In the genomic region with DNA sequence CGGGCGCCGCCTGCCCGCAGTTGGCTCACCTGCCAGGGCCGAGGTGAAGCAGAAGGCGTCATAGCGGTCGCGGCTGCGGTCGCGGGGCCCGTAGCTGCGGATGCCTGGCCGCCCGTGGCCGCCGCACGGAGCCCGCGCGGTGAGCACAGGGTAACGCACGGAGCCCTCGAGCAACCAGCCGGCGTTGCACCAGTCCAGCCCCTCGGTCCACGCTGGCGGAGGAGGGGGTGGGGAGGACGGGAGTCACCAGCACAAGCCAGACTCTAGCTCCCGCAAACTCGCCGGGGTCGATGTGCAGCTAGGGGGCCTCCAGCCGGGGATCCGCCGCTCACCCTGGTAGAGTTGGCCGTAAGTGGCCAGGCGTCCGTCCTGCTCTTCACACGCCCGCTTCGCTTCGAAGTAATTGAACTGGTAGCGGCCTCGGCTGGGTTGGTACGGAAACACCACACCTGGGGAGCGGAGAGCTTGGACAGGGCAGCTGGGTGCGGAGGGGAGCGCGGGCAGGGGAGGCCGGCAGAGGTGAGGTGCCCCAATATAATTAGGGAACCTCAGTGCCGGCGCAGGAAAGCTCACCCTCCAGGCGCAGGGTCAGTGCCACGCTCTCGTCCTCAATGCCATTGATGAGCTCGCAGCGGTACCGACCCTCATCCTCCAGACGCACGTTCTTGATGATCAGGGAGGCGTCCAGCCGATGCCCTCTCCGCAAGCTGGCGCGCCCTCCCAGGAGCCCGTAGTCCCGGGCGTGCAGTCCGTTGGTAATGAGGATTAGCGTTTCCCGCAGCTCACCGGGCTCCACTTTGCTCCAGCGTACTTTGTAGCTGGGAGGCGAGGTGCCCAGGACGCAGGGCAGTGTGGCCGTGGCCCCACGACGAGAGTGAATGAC, we compare ENCODE assay signal across 9 mouse cellular contexts. TPM values are rescaled to one million over a fixed set of nuclear protein-coding genes. Genes with fewer than 3 reads are reported as not detected.
DNase-seq lines count a peak whose midpoint lies in the region; ATAC-seq and TF ChIP-seq lines count a peak whose summit lies in the region.
"Had no signal": no experiment of that assay in that cellular context is flagged by ENCODE, and none has a peak within 500 bp of the region (broad histone marks: within the 10 kb centered on the region; RNA-seq: fewer than 3 reads in every experiment).

No protein-coding gene starts in this region.

- no peak overlapping the region for H3K27ac ChIP-seq in forebrain, embryonic 13.5 days
- H3K27ac ChIP-seq in limb, embryonic 15.5 days: no peak overlapping the region
- H3K27ac ChIP-seq in olfactory bulb, adult 2 months (ENCODE audit: insufficient read depth, low read depth, low read length): no peak overlapping the region

- DNase-seq in layer of hippocampus, postnatal 10 days (ENCODE audit: low spot score in 2 of 2): peak; percentile 26 to 34
- no peak for DNase-seq in layer of hippocampus, adult 9-11 months
- DNase-seq in brain, embryonic 14.5 days (ENCODE audit: low read depth): peak; percentile 30
- DNase-seq in Muller cell, postnatal 12 days (ENCODE audit: inconsistent ontology term): no peak
- no peak for DNase-seq in frontal cortex, postnatal 25 days (ENCODE audit: low spot score in 2 of 2)

- peak overlapping the region; percentile 63 for H3K9ac ChIP-seq in forebrain, embryonic 13.5 days
- peak overlapping the region; percentile 21 for H3K9ac ChIP-seq in limb, embryonic 15.5 days

- TF ChIP-seq CTCF in brain, embryonic 14.5 days (IDR thresholded peaks at IDR 0.05; ENCODE audit: borderline replicate concordance, extremely low read depth, insufficient read depth, insufficient read length): peak; percentile 15; the same call in 1 of the 2 replicates
- no peak for TF ChIP-seq CTCF in olfactory bulb, adult 2 months (IDR thresholded peaks at IDR 0.05; ENCODE audit: insufficient read depth, low read depth, low read length)

- H3K4me3 ChIP-seq in forebrain, embryonic 13.5 days: peak overlapping the region; percentile 56
- H3K4me3 ChIP-seq in limb, embryonic 15.5 days: peak overlapping the region; percentile 53
- peak overlapping the region; percentile 53 for H3K4me3 ChIP-seq in olfactory bulb, adult 2 months (ENCODE audit: insufficient read depth, low read depth, low read length)

- peaks cover 6% of the 10 kb centered on the region for H3K9me3 ChIP-seq in forebrain, embryonic 13.5 days (replicated peaks)
- H3K9me3 ChIP-seq in limb, embryonic 15.5 days: no peaks in the 10 kb centered on the region

- H3K36me3 ChIP-seq in forebrain, embryonic 13.5 days (ENCODE audit: poor library complexity, severe bottlenecking): no peaks in the 10 kb centered on the region
- H3K36me3 ChIP-seq in limb, embryonic 15.5 days: no peaks in the 10 kb centered on the region

- peaks cover 22% of the 10 kb centered on the region for H3K4me1 ChIP-seq in forebrain, embryonic 13.5 days
- H3K4me1 ChIP-seq in limb, embryonic 15.5 days: peaks cover 20% of the 10 kb centered on the region
- H3K4me1 ChIP-seq in olfactory bulb, adult 2 months (ENCODE audit: control insufficient read depth, insufficient read depth, low read length): peaks cover 17% of the 10 kb centered on the region

- WGBS in forebrain, embryonic 13.5 days: under 1% methylated on average over 72 of the region's 81 CpGs
- under 1% methylated on average over 76 of the region's 81 CpGs for WGBS in limb, embryonic 15.5 days
- 1% methylated on average over 81 of the region's 81 CpGs for WGBS in olfactory bulb, adult 2 months

- no peak for TF ChIP-seq POLR2A in brain, embryonic 14.5 days (IDR thresholded peaks at IDR 0.05; ENCODE audit: borderline replicate concordance, extremely low read depth, insufficient read depth, insufficient read length, poor library complexity, severe bottlenecking)
- TF ChIP-seq POLR2A in olfactory bulb, adult 2 months (IDR thresholded peaks at IDR 0.05; ENCODE audit: insufficient read depth, low read depth, low read length): no peak

- peak overlapping the region; percentile 98 for H3K4me2 ChIP-seq in forebrain, embryonic 13.5 days
- peak overlapping the region; percentile 98 for H3K4me2 ChIP-seq in limb, embryonic 15.5 days

- ATAC-seq in forebrain, embryonic 13.5 days: peak; percentile 80
- 0 out of 2 replicates have a peak, but pooled peaks have one; percentile 50 for ATAC-seq in limb, embryonic 15.5 days (ENCODE audit: insufficient number of reproducible peaks, low FRiP score, low TSS enrichment, low read depth)

- peaks cover 79% of the 10 kb centered on the region for H3K27me3 ChIP-seq in forebrain, embryonic 13.5 days
- peaks cover 79% of the 10 kb centered on the region for H3K27me3 ChIP-seq in limb, embryonic 15.5 days

RNA-seq across cellular contexts. Expression of a gene that starts 4.0 kb away (rescaled TPM):
- 1 to 10 TPM in 1 of 2 experiments, under 1 TPM in 1; 0.42 to 1.0 TPM for total RNA-seq in layer of hippocampus, postnatal 10 days (2021)
- polyA plus RNA-seq in brain, embryonic 14.5 days (2012; rRNA removed): 0.68 and 1.6 TPM in 2 replicates
- polyA plus RNA-seq in forebrain, embryonic 13.5 days (2015; fragmentation: Nextera tagmentation; extraction: Ambion mirVana): 0.11 and 0.36 TPM in 2 replicates
- polyA plus RNA-seq in limb, embryonic 15.5 days (2015; fragmentation: Nextera tagmentation; extraction: Ambion mirVana): not detected in 2 replicates
- polyA plus RNA-seq in olfactory bulb, adult 2 months (2012; ENCODE audit: insufficient read depth, insufficient read length, low replicate concordance, missing spikeins): not detected in 2 replicates
- total RNA-seq: adrenal gland, adult 18-20 months had no signal

RNA-seq across cellular contexts. Expression of a gene that starts 19.5 kb away (rescaled TPM):
- total RNA-seq in layer of hippocampus, postnatal 10 days (2021): 10 to 100 TPM; 20.9 to 27.1 TPM
- 8.3 and 15.6 TPM in 2 replicates for polyA plus RNA-seq in brain, embryonic 14.5 days (2012; rRNA removed)
- polyA plus RNA-seq in forebrain, embryonic 13.5 days (2015; fragmentation: Nextera tagmentation; extraction: Ambion mirVana): 29.7 and 30.7 TPM in 2 replicates
- 29.4 and 32.6 TPM in 2 replicates for polyA plus RNA-seq in limb, embryonic 15.5 days (2015; fragmentation: Nextera tagmentation; extraction: Ambion mirVana)
- polyA plus RNA-seq in olfactory bulb, adult 2 months (2012; ENCODE audit: insufficient read depth, insufficient read length, low replicate concordance, missing spikeins): not detected in 2 replicates

RNA-seq across cellular contexts. Expression of a gene that starts 23.4 kb away (rescaled TPM):
- 100 to 1,000 TPM; 350 to 399 TPM for total RNA-seq in layer of hippocampus, postnatal 10 days (2021)
- polyA plus RNA-seq in brain, embryonic 14.5 days (2012; rRNA removed): 56.8 and 62.0 TPM in 2 replicates
- 9.5 and 9.6 TPM in 2 replicates for polyA plus RNA-seq in forebrain, embryonic 13.5 days (2015; fragmentation: Nextera tagmentation; extraction: Ambion mirVana)
- polyA plus RNA-seq in limb, embryonic 15.5 days (2015; fragmentation: Nextera tagmentation; extraction: Ambion mirVana): 0.72 and 1.1 TPM in 2 replicates
- not detected in 2 replicates for polyA plus RNA-seq in olfactory bulb, adult 2 months (2012; ENCODE audit: insufficient read depth, insufficient read length, low replicate concordance, missing spikeins)

RNA-seq across cellular contexts. Expression of a gene that starts 34.9 kb away (rescaled TPM):
- total RNA-seq in layer of hippocampus, postnatal 10 days (2021): 10 to 100 TPM; 68.4 to 70.1 TPM
- 87.8 and 101 TPM in 2 replicates for polyA plus RNA-seq in brain, embryonic 14.5 days (2012; rRNA removed)
- polyA plus RNA-seq in forebrain, embryonic 13.5 days (2015; fragmentation: Nextera tagmentation; extraction: Ambion mirVana): 154 and 157 TPM in 2 replicates
- 184 and 193 TPM in 2 replicates for polyA plus RNA-seq in limb, embryonic 15.5 days (2015; fragmentation: Nextera tagmentation; extraction: Ambion mirVana)
- not detected in 2 replicates for polyA plus RNA-seq in olfactory bulb, adult 2 months (2012; ENCODE audit: insufficient read depth, insufficient read length, low replicate concordance, missing spikeins)

RNA-seq across cellular contexts. Expression of a gene that starts 52.6 kb away (rescaled TPM):
- 10 to 100 TPM; 14.7 to 18.5 TPM for total RNA-seq in layer of hippocampus, postnatal 10 days (2021)
- 29.1 and 44.3 TPM in 2 replicates for polyA plus RNA-seq in brain, embryonic 14.5 days (2012; rRNA removed)
- polyA plus RNA-seq in forebrain, embryonic 13.5 days (2015; fragmentation: Nextera tagmentation; extraction: Ambion mirVana): 76.3 and 79.9 TPM in 2 replicates
- 26.6 and 37.2 TPM in 2 replicates for polyA plus RNA-seq in limb, embryonic 15.5 days (2015; fragmentation: Nextera tagmentation; extraction: Ambion mirVana)
- not detected in 2 replicates for polyA plus RNA-seq in olfactory bulb, adult 2 months (2012; ENCODE audit: insufficient read depth, insufficient read length, low replicate concordance, missing spikeins)

Comparison
In these comparisons a context has a peak if more than half of its experiments do, and no peak if none do; other contexts are left out.
1. DNase-seq: peak in layer of hippocampus, postnatal 10 days (2 of 2) and brain, embryonic 14.5 days (single experiment); none in layer of hippocampus, adult 9-11 months (single experiment), Muller cell, postnatal 12 days (single experiment) and frontal cortex, postnatal 25 days (0 of 2).
2. Peak in every context shown above with its lines, with median percentiles within 50 percentile points of each other: H3K4me3 ChIP-seq.